Mouse (Mus musculus) cerebellum, adult 2 months (tissue): ENCODE results near the gene A830031A19Rik. TPM values are rescaled to one million over a fixed set of nuclear protein-coding genes. Genes with fewer than 3 reads are reported as not detected.
A peak's percentile ranks its signal among the peaks of the same experiment; 100 is the strongest.

Experiments used
- DNase-seq, 2 experiments: peaks; one replicate each; pipeline ENCODE4 v3.0.0; 2021
- H3K27ac ChIP-seq: fragments of 200-500 bp; 2 replicates; pipeline ENCODE4 v1.5.1; 2012; ENCODE audit warnings: low read length, control low read depth, inconsistent platforms; ENCODE audit not compliant: insufficient read depth
- H3K27me3 ChIP-seq: fragments of 200-500 bp; 2 replicates; pipeline ENCODE4 v1.6.1; 2012; ENCODE audit warnings: inconsistent platforms, mild to moderate bottlenecking, low read length, moderate library complexity; ENCODE audit not compliant: control insufficient read depth, insufficient read depth
- H3K4me1 ChIP-seq: fragments of 200-500 bp; 2 replicates; pipeline ENCODE4 v1.6.1; 2011; ENCODE audit warnings: low read length; ENCODE audit not compliant: control insufficient read depth, insufficient read depth
- H3K4me3 ChIP-seq: fragments of 200-500 bp; replicated peaks from 2 replicates; pipeline ENCODE3; 2011; ENCODE audit warnings: mild to moderate bottlenecking, low read depth, low read length, control low read depth; ENCODE audit not compliant: insufficient read depth
- CTCF ChIP-seq: fragments of 200-500 bp; IDR thresholded peaks from 2 replicates; pipeline ENCODE4 v1.5.1; 2011; ENCODE audit warnings: low read depth, mild to moderate bottlenecking, control low read depth, low read length, moderate library complexity, borderline replicate concordance; ENCODE audit not compliant: insufficient read depth
- POLR2A ChIP-seq: fragments of 200-500 bp; IDR thresholded peaks from 2 replicates; pipeline ENCODE4 v1.6.1; 2011; ENCODE audit warnings: low read length, control low read depth, borderline replicate concordance; ENCODE audit not compliant: insufficient read depth
- WGBS: fragments of 180-500 bp; shearing (Covaris S2); methylation state at CpG from one replicate; pipeline ENCODE4 v1.1.7; 2018; 5-methylcytosine and 5-hydroxymethylcytosine counted together
- polyA plus RNA-seq: library from polyadenylated mRNA; depleted of rRNA; stranded (reverse); fragments of >200 nt; gene quantifications from 2 replicates; pipeline ENCODE4 v1.2.3, GENCODE M21; 2012

Gene A830031A19Rik
- polyA plus RNA-seq, 1 experiment, result not detected

DNA sequence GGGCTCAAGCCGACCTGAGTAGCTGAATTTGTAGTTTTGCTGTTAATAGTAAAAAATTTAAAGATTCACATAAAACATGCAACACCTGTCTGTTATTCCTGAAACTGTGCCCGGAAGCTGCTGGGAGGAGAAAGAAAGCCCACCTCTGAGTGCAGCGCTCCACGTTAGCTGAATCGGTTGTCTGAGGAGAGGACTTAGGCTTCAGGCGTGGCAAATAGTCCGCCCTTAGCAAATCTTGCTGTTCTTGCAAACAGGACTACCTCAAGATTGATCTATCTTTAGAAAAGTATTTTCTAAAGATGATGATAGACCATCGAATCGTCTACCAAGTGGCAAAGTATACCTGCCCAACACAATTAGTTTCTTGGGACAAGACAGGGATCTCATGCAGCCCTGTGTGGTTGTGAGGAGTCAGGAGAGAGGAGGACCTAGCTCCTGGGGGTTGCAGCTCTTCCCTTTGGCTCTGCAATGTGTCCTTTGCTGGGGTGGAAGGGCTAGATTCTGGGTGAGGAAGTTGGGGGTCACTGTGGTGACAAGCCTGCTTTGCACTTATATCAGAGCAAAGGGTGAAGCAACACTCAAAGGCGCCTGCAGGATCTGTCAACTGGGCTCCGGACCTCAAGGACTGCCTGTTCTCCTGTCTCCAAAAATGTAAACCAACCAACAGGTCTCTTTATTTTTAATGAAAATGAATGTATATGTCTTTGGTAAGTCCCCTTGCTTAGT, 24.7 kb downstream of the A830031A19Rik start:
- WGBS, result 87% methylated on average over 11 of the region's 11 CpGs
- TF ChIP-seq POLR2A (no peak), CTCF (no peak)
- DNase-seq, result no peak
- H3K27ac ChIP-seq, result no peak overlapping the region
- no peaks in the 10 kb centered on the region for H3K27me3 ChIP-seq
- no peaks in the 10 kb centered on the region for H3K4me1 ChIP-seq
- H3K4me3 ChIP-seq, result no peak overlapping the region

- 5% methylated on average over 28 of the region's 28 CpGs for WGBS
- Histone ChIP-seq H3K4me3 (peak overlapping the region; percentile 24), H3K27me3 (no peaks in the 10 kb centered on the region), H3K4me1 (no peaks in the 10 kb centered on the region), H3K27ac (no peak overlapping the region)
- peak; percentile 44 to 72 for DNase-seq
- TF ChIP-seq CTCF, result peak; percentile 96
- no peak for TF ChIP-seq POLR2A
Measured at GRCm38 (mm10) chr11:24049226-24050031, 25.4 kb downstream of the A830031A19Rik start.

- TF ChIP-seq CTCF (no peak), POLR2A (no peak)
- Histone ChIP-seq H3K4me3 (no peak overlapping the region), H3K27ac (no peak overlapping the region), H3K4me1 (no peaks in the 10 kb centered on the region), H3K27me3 (no peaks in the 10 kb centered on the region)
- 62% methylated on average over 6 of the region's 6 CpGs for WGBS
- DNase-seq, result no peak
Measured at GRCm38 (mm10) chr11:24044025-24044424, 30.8 kb downstream of the A830031A19Rik start.

DNA sequence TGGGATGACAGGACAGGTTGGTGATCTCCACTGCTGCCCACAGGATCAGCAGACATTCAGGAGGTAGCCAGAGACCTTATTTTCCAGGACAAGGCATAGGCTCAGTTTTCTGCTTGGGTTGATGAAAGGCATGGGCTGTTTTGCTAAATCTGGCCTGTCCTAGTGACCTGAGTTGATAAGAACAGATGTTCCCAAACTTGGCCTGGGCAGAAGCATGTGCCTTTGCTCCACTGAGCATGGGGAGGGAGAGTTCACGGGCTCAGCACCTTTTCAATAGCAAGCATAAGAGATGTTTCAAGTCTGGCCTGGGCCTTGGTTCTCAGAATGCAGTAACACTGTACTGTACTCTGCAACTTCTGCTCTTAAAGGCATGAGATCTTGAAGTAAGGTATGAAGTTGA, 54.1 kb downstream of the A830031A19Rik start:
- Histone ChIP-seq H3K4me1 (no peaks in the 10 kb centered on the region), H3K27me3 (no peaks in the 10 kb centered on the region), H3K4me3 (no peak overlapping the region), H3K27ac (no peak overlapping the region)
- no peak for DNase-seq
- WGBS, result 48% methylated on average over 1 of the region's 1 CpGs
- TF ChIP-seq CTCF (no peak), POLR2A (no peak)

DNA sequence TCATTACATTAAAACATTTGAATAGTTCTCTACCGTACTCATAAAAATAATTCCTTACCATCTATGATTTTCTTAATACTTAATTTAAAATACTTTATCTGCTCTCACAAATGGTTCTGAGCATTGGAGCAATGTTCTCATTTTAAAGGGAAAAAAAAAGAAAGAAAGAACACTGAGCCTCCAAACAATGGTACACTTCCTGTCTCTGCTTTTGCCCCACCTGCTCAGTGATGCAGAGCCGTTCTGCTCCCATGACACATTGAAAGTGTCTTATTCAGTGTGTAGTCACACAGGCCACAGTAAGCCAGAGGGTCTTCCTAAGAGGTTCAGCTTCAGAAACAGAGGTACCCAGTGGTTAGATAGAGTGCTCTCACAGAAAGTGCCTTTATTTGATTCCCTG, 56.1 kb downstream of the A830031A19Rik start:
- Histone ChIP-seq H3K4me3 (no peak overlapping the region), H3K4me1 (no peaks in the 10 kb centered on the region), H3K27ac (no peak overlapping the region), H3K27me3 (no peaks in the 10 kb centered on the region)
- DNase-seq, result no peak
- WGBS, result 64% methylated on average over 2 of the region's 2 CpGs
- no peak for TF ChIP-seq POLR2A
- TF ChIP-seq CTCF, result no peak

- Histone ChIP-seq H3K27ac (no peak overlapping the region), H3K27me3 (no peaks in the 10 kb centered on the region), H3K4me1 (no peaks in the 10 kb centered on the region), H3K4me3 (no peak overlapping the region)
- 51% methylated on average over 2 of the region's 2 CpGs for WGBS
- no peak for TF ChIP-seq POLR2A
- no peak for TF ChIP-seq CTCF
- no peak for DNase-seq
Measured at GRCm38 (mm10) chr11:24016647-24017179, 58.1 kb downstream of the A830031A19Rik start.

- no peaks in the 10 kb centered on the region for H3K27me3 ChIP-seq
- no peak overlapping the region for H3K4me3 ChIP-seq
- WGBS, result 90% methylated on average over 3 of the region's 3 CpGs
- no peak overlapping the region for H3K27ac ChIP-seq
- no peaks in the 10 kb centered on the region for H3K4me1 ChIP-seq
- TF ChIP-seq POLR2A (no peak), CTCF (no peak)
- DNase-seq, result no peak
Measured at GRCm38 (mm10) chr11:24016049-24016448, 58.8 kb downstream of the A830031A19Rik start.
